Mouse (Mus musculus): Measurements from ENCODE around the gene Olfr618.

Olfr618 gene

DNA sequence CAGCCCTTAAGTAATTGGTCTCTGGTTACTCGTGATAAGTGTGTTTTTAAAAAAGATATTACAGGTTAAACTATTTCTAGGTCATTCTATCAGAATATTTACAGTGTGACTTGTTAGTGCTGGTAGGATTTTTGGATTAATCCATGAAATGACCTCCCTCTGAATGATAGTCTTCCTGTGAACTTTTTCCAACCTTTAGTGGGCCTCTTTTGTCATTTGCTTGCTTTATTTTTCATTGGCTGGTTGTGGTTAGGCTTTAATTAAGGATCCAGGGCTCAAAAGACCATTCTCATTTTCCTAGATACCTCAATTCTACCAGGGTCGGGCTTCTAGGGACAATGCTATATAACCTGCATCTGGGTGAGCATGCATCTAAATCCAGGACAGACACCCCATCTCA, at the start of gene Olfr618:
TSS of gene Olfr618 (plus strand) at position 301 of the 400 bp plus-strand sequence.
- 55% methylated on average over 2 of the region's 2 CpGs for WGBS

DNA sequence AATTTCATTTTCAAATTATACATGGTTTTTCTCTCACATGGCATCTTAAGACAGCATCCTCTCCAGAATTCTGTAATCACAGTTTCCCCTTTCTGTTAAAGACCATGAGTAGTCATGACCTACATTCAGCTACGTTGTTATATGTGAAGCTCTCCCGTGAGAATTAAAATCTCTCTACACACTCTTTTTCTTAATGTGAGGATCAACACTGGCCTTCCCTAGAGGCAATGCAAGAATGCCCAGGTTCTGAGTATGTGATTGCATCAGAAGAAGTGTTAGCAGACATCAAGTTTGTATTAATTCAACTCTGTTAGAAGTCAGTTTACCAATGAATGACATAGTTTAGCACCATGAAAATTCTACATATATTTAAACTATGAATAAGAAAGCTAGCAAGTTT, 47.3 kb upstream of the Olfr618 start, which contains the start of gene Olfr612:
TSS of gene Olfr612 (minus strand) at position 101 of the 400 bp plus-strand sequence.
- 66% methylated on average over 2 of the region's 2 CpGs for WGBS

DNA sequence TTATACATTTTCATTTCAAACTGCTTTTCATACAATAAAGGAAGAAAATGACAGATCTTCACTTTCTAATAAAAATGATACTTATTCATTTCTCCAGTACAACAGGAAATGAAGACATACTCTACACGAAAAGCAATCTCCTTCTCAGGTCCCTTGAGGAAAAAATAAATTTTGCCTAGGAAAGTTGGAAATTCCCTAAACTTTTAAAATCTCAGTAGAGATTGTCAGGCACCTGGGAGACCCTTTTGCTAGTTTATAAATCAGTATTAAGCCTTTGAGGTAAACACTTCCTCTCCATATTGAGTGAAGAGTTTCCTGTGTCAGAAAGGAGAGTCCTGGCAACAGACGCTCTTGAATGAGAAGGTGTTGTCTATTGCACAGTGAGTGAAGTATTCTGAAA, 42.1 kb upstream of the Olfr618 start, which contains the start of gene Olfr613:
TSS of gene Olfr613 (plus strand) at position 301 of the 400 bp plus-strand sequence.
- WGBS, result 82% methylated on average over 2 of the region's 2 CpGs

DNA sequence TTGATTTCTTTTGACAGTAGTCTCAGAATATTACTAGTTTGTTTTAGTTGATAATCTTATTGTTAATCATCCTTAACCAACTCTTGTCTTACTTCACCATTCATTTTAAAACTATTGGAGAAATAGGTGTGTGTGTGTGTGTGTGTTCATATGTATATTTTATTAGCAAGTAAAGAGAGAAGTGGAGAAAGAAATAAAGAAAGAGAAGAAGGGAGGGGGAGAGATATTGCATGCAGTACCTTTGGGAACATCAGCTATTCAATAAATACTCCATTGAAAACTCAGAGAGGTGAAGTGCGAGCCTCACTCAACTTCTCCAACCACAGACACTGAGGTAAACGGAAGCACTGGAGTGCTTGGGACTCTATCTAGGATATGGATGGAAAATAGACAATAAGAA, 34.1 kb upstream of the Olfr618 start, which contains the start of gene Olfr615:
TSS of gene Olfr615 (plus strand) at position 301 of the 400 bp plus-strand sequence.
- WGBS, result 73% methylated on average over 2 of the region's 2 CpGs

DNA sequence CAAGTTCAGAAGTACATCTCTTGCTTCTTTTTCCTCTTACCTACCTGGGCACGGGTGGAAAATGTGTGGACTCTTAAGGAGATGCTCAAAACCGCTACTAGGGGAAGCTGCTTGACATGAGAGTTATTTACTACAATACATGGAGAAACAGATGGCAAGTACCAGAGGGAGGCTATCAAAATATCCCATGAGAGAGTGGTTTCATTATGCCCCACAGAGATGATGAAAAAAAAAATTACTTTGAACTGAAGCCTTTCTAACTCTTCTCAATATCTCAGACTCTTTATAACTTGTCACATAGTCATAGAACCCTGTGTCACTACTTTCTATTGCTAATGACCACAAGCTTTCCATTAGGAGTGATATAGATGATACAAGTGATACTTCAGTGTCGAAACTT, 20.9 kb upstream of the Olfr618 start, which contains the start of gene Olfr616:
TSS of gene Olfr616 (minus strand) at position 101 of the 400 bp plus-strand sequence.
- WGBS, result 75% methylated on average over 3 of the region's 3 CpGs

DNA sequence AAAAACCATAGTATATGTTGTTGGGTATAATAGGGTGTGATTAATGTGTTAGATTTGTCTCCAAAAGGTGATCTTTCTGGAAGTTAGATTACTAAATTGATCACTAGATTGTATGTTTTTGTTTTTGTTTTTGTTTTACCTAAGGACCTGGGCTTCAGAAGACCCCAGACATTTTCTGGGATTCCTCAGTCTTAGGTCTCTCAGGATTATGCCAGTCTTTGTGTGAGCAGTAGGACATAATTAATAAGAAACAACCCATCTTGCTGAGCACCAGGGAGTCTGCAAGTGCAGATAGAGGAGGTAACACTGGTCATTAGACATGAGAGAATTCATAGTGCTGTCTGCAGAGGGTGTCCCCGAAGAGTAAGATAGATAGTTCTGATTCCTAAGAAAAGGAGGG, 17.1 kb upstream of the Olfr618 start, which contains the start of gene Olfr617:
TSS of gene Olfr617 (plus strand) at position 301 of the 400 bp plus-strand sequence.
- WGBS, result 83% methylated on average over 1 of the region's 1 CpGs

DNA sequence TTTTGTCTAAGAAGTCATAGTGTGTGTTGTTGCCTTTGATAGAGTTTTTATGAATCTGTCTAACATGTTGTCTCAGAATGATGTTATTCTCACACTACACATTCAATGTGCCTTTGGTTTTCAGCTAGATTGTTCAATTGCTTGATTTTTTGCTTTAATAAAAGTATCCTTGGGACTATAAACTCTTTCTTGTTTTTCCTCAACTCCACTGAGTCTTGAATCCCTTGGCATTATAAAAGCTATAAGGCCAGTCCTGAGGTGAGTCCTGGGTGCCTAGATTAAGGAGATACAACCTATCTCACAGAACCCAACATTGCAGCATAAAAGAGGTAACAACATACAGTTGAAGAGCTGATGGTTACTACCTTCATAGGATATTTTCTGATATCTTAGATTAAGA, 10.4 kb downstream of the Olfr618 start, which contains the start of gene Olfr619:
TSS of gene Olfr619 (plus strand) at position 301 of the 400 bp plus-strand sequence.

DNA sequence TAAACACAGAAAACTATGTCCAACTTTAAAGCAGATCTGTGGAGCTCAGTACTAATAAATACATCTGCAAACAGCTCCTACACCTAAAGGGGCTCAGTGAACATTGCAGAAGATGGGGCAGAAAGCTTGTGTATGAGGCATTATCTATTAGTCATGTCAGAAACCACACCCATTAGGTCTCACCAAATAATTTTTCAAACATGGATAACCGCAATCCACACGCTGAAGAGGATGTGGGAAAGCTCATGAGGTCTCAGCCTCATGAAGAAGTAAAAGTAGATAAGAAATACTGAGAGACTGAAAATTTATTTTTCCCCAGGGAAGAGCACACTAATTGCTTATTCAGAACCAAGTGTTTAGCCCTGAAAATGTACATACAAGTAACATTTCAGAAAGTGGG, 17.5 kb downstream of the Olfr618 start:
- WGBS, result 75% methylated on average over 2 of the region's 2 CpGs

DNA sequence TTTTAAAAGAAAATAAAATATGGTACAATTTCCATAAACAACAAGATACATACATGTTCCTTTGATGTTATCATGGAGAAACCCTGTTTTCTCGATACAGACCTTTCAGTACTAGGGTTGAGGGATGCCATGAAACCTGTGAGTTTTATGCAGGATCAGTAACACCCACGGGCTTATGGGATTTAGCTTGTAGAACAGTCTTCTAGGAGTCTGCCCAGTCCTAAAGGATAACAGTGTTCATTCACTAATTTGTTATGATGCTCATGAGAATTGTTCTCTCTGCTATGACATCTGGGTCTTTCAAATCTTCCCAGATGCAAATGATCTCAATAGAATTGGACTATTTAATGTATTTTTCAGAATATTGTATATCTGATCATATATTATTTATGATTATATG, 22.5 kb downstream of the Olfr618 start, which contains the start of gene Olfr620:
TSS of gene Olfr620 (minus strand) at position 101 of the 400 bp plus-strand sequence.
- WGBS, result 76% methylated on average over 2 of the region's 2 CpGs

DNA sequence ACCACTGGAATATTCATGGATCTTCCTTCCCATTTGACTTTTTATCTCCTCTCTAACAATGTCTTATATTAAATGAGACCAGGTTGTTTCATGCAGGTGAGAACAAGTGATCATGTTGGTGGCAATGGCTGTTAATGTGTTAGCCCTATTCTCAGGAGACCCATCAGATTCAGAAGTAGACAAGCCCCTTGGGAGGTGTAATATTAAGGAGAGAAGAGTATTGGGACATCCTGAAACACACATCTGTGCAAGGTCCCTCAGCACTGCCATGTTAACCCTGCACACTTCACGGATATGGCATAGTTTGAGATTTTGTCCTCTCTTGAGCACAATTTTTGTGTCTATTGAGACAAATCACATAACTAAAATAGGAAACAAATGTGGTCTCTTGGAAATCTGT, 52.7 kb downstream of the Olfr618 start, which contains the start of gene Olfr622:
TSS of gene Olfr622 (minus strand) at position 101 of the 400 bp plus-strand sequence.
- WGBS, result 70% methylated on average over 1 of the region's 1 CpGs

DNA sequence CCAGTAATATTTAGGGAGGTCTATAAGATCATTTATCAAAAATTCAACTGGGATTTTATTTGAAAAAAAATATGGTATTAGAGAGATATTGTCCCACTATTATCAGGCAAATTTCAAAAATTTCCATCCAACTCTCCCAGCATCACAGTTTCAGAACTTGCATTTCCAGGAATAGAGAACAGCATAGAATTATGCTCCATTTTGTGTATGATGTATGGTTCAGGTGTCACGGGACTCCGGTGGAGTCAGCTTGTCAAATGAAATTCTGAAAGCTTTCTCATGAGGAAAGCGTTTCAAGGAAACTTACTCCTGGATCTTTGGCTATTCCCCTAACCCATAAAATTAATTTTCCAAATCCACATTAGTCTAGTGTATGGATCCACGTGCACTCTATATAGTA, 54.2 kb downstream of the Olfr618 start:
- 88% methylated on average over 4 of the region's 4 CpGs for WGBS
